Mouse (Mus musculus) embryonic facial prominence, embryonic 10.5 days (tissue): ENCODE measurements around the gene Duoxa1. TPM values are rescaled to one million over a fixed set of nuclear protein-coding genes. Genes with fewer than 3 reads are reported as not detected.

Experiments used
- DNase-seq: peaks from one replicate; pipeline ENCODE4 v3.0.0-alpha.2; 2017; ENCODE audit warnings: low spot score
- H3K27ac ChIP-seq: fragments of 300-500 bp; sonication (generic); replicated peaks from 2 replicates; pipeline ENCODE4 v1.5.1; 2016; ENCODE audit warnings: mild to moderate bottlenecking
- H3K27me3 ChIP-seq: fragments of 300-500 bp; sonication (generic); replicated peaks from 2 replicates; pipeline ENCODE4 v1.6.1; 2016; ENCODE audit warnings: low read depth, mild to moderate bottlenecking; ENCODE audit not compliant: poor library complexity, severe bottlenecking
- H3K36me3 ChIP-seq: fragments of 300-500 bp; sonication (generic); replicated peaks from 2 replicates; pipeline ENCODE4 v1.6.1; 2016; ENCODE audit warnings: mild to moderate bottlenecking, moderate library complexity
- H3K4me1 ChIP-seq: fragments of 300-500 bp; sonication (generic); 2 replicates; pipeline ENCODE4 v1.6.1; 2016
- H3K4me3 ChIP-seq: fragments of 300-500 bp; sonication (generic); 2 replicates; pipeline ENCODE4 v1.5.1; 2016; ENCODE audit warnings: mild to moderate bottlenecking, moderate library complexity
- H3K9me3 ChIP-seq: fragments of 300-500 bp; sonication (generic); 2 replicates; pipeline ENCODE4 v1.6.1; 2016; ENCODE audit warnings: mild to moderate bottlenecking
- WGBS: fragments of 180-500 bp; shearing (Covaris S2); methylation state at CpG from one replicate; pipeline ENCODE4 v1.1.7; 2016; 5-methylcytosine and 5-hydroxymethylcytosine counted together
- polyA plus RNA-seq: library from polyadenylated mRNA; unstranded; fragments of >200 nt; fragmentation: Nextera tagmentation; extraction: Ambion mirVana; gene quantifications from 2 replicates; pipeline ENCODE4 v1.2.1, GENCODE M21; 2016

The Duoxa1 gene
- 0.27 TPM in 1 of 2 replicates, not detected in the other for polyA plus RNA-seq

DNA sequence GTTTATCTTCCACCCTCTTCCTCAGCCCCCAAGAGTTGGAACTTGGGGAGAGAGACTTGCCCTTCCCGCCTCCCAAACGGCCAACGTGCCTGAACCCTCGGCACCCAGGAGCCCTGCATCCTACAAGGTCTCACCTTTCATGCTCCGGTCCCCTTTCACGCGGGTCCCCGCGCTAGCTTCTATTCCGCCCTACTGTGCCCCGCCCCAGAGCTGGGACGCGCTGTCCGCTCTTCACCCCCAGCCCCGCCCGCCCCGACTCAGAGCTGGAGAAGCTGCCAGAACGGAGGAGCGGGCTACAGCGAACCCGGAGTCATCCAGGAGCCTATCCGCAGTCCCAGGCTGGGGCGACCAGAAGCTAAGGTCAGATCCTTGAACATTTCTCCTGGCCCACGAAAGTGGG is at the start of gene Duoxa1:
TSS of gene Duoxa1 (minus strand) at position 195 of the 400 bp plus-strand sequence.
- Histone ChIP-seq H3K4me1 (peaks cover 12% of the 10 kb centered on the region), H3K36me3 (no peaks in the 10 kb centered on the region), H3K4me3 (peak within 1 kb of the TSS; percentile 48), H3K27me3 (peaks cover 92% of the 10 kb centered on the region), H3K27ac (no peak within 1 kb of the TSS), H3K9me3 (no peaks in the 10 kb centered on the region)
- WGBS, result 2% methylated on average over 24 of the region's 24 CpGs
- peak; percentile 38 for DNase-seq

GRCm38 (mm10) chr2:122362622-122363523 is 49.3 kb upstream of the Duoxa1 start:
- no peak overlapping the region for H3K4me3 ChIP-seq
- no peak overlapping the region for H3K27ac ChIP-seq
- H3K4me1 ChIP-seq, result peaks cover 43% of the 10 kb centered on the region
- DNase-seq, result no peak
- no peaks in the 10 kb centered on the region for H3K9me3 ChIP-seq
- WGBS, result 87% methylated on average over 13 of the region's 13 CpGs
- H3K27me3 ChIP-seq, result no peaks in the 10 kb centered on the region
- H3K36me3 ChIP-seq, result peaks cover 53% of the 10 kb centered on the region

- Histone ChIP-seq H3K36me3 (peaks cover 61% of the 10 kb centered on the region), H3K27ac (no peak overlapping the region), H3K27me3 (no peaks in the 10 kb centered on the region), H3K9me3 (no peaks in the 10 kb centered on the region), H3K4me3 (no peak overlapping the region), H3K4me1 (peaks cover 35% of the 10 kb centered on the region)
- DNase-seq, result no peak
- 49% methylated on average over 10 of the region's 10 CpGs for WGBS
These were observed 48.5 kb upstream of the Duoxa1 start for GRCm38 (mm10) chr2:122361868-122362621.

- H3K27ac ChIP-seq, result no peak overlapping the region
- peaks cover 69% of the 10 kb centered on the region for H3K36me3 ChIP-seq
- H3K27me3 ChIP-seq, result no peaks in the 10 kb centered on the region
- 90% methylated on average over 6 of the region's 6 CpGs for WGBS
- DNase-seq, result no peak
- no peak overlapping the region for H3K4me3 ChIP-seq
- H3K9me3 ChIP-seq, result no peaks in the 10 kb centered on the region
- peaks cover 26% of the 10 kb centered on the region for H3K4me1 ChIP-seq
These were observed 47.7 kb upstream of the Duoxa1 start for GRCm38 (mm10) chr2:122361181-122361580.

GRCm38 (mm10) chr2:122360310-122360709 is 46.8 kb upstream of the Duoxa1 start:
- H3K36me3 ChIP-seq, result peaks cover 78% of the 10 kb centered on the region
- no peak for DNase-seq
- H3K9me3 ChIP-seq, result no peaks in the 10 kb centered on the region
- H3K27ac ChIP-seq, result 0 out of 2 replicates have a peak overlapping the region, but pooled peaks have one; percentile 19
- no peaks in the 10 kb centered on the region for H3K27me3 ChIP-seq
- peaks cover 21% of the 10 kb centered on the region for H3K4me1 ChIP-seq
- 0 out of 2 replicates have a peak overlapping the region, but pooled peaks have one; percentile 5 for H3K4me3 ChIP-seq
- 51% methylated on average over 6 of the region's 6 CpGs for WGBS

GRCm38 (mm10) chr2:122356187-122356586 is 42.7 kb upstream of the Duoxa1 start:
- H3K36me3 ChIP-seq, result peaks cover 89% of the 10 kb centered on the region
- WGBS, result 84% methylated on average over 3 of the region's 3 CpGs
- peaks cover 28% of the 10 kb centered on the region for H3K4me1 ChIP-seq

DNA sequence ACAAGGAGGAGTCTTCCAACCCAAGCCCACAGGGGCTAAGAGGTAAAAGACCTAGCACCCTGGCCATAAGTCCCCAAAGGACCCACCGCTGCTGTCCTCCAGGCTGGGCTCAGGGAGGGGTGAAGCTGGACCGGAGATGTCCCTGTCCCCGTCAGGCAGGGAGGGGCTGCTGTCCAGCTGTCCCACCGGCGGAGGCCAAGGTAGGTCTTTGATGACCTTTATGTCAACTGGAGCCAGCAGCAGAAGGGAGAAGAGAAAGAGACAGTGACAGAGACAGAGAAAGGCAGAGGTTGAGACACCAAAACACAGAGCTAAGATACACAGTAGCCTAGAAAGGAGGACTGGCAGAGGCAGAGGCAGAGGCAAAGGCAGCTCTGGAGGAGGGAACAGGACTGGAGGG is 41.9 kb upstream of the Duoxa1 start:
- Histone ChIP-seq H3K4me3 (no peak overlapping the region), H3K27ac (no peak overlapping the region), H3K4me1 (peaks cover 24% of the 10 kb centered on the region), H3K27me3 (no peaks in the 10 kb centered on the region), H3K36me3 (peaks cover 90% of the 10 kb centered on the region), H3K9me3 (no peaks in the 10 kb centered on the region)
- no peak for DNase-seq
- 89% methylated on average over 5 of the region's 5 CpGs for WGBS

More at GRCm38 (mm10) chr2:122356187-122356586, 42.7 kb upstream of the Duoxa1 start:
- Histone ChIP-seq H3K27ac (no peak overlapping the region), H3K9me3 (no peaks in the 10 kb centered on the region), H3K27me3 (no peaks in the 10 kb centered on the region), H3K4me3 (no peak overlapping the region)
- no peak for DNase-seq

DNA sequence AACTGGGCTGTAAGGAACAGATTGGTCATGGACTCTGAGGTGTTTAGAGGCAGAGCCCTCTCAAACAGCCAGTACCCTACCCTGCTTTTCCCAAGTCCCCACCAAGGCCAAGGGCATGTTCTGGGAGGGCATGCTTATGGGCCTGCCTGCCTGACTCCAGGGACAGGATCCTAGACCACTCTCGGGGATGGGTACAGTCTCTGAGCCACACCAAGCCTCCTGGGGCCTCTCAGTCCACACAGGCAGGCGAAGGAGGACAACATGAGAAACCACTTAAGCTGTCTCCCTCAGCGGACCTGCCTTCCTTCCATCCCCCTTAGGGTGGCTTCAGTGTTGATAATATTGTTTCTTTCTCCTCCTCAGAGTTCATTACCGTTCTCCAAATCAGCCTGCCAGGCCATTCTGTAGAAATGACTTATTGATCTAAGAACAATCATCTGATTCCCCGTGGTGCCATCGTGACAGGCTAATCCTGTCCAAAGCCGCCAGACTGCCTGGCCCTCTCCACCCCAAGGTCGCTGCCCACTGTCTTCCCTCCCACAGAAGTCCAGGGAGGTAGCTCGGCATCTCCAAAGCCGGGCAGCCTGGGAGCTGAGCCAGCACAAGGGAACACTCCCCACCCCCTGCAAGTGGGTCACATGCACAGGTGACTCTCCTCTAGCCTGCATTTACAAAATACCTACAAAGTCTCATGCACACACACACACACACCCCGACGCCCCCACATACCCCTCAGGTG is 40.8 kb upstream of the Duoxa1 start:
- H3K36me3 ChIP-seq, result peaks cover 80% of the 10 kb centered on the region

GRCm38 (mm10) chr2:122353765-122354164 is 40.2 kb upstream of the Duoxa1 start:
- Histone ChIP-seq H3K36me3 (peaks cover 74% of the 10 kb centered on the region), H3K4me1 (peaks cover 33% of the 10 kb centered on the region), H3K27ac (0 out of 2 replicates have a peak overlapping the region, but pooled peaks have one; percentile 36), H3K4me3 (no peak overlapping the region), H3K27me3 (no peaks in the 10 kb centered on the region), H3K9me3 (no peaks in the 10 kb centered on the region)
- DNase-seq, result no peak
- 81% methylated on average over 8 of the region's 8 CpGs for WGBS

More for the DNA sequence above, 40.8 kb upstream of the Duoxa1 start:
- H3K4me1 ChIP-seq, result peaks cover 29% of the 10 kb centered on the region
- 63% methylated on average over 12 of the region's 12 CpGs for WGBS
- no peak overlapping the region for H3K4me3 ChIP-seq
- no peaks in the 10 kb centered on the region for H3K27me3 ChIP-seq
- H3K27ac ChIP-seq, result 0 out of 2 replicates have a peak overlapping the region, but pooled peaks have one; percentile 36
- no peaks in the 10 kb centered on the region for H3K9me3 ChIP-seq
- DNase-seq, result no peak

- no peak for DNase-seq
- peaks cover 69% of the 10 kb centered on the region for H3K36me3 ChIP-seq
- no peaks in the 10 kb centered on the region for H3K27me3 ChIP-seq
- H3K27ac ChIP-seq, result no peak overlapping the region
- H3K4me1 ChIP-seq, result peaks cover 38% of the 10 kb centered on the region
- H3K4me3 ChIP-seq, result no peak overlapping the region
- WGBS, result 76% methylated on average over 6 of the region's 6 CpGs
- H3K9me3 ChIP-seq, result no peaks in the 10 kb centered on the region
These were observed 39.5 kb upstream of the Duoxa1 start for GRCm38 (mm10) chr2:122352992-122353391.

DNA sequence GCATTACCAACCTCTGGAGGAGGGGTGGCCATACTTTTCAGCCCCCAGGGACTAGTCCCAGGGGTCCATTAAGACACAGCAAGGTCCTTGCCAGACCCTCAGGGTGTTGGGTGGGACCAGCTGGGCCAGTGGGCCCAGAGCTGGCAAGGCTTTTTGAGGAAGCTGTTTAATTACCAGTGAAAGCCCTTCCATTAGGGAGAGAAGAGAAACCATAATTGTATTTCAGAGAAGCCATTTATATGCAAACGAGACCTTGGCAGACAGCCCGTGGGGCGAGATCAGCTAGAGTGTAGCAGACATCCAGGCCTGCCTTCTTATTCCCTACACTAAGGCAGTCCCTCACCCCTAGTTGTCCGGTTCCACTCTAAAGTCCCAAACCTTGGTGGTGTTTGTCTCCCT is 38.4 kb upstream of the Duoxa1 start:
- Histone ChIP-seq H3K9me3 (no peaks in the 10 kb centered on the region), H3K36me3 (peaks cover 59% of the 10 kb centered on the region), H3K4me3 (no peak overlapping the region), H3K27me3 (no peaks in the 10 kb centered on the region), H3K4me1 (peaks cover 43% of the 10 kb centered on the region), H3K27ac (peak overlapping the region; percentile 45; the same call in 1 of the 2 replicates)
- no peak for DNase-seq
- 64% methylated on average over 4 of the region's 4 CpGs for whole genome bisulfite sequencing
